Mouse (Mus musculus): ENCODE data around the gene Mras. TPM values are rescaled to one million over a fixed set of nuclear protein-coding genes. Genes with fewer than 3 reads are reported as not detected.
A peak's percentile ranks its signal among the peaks of the same experiment; 100 is the strongest.

The Mras gene
- polyA plus RNA-seq, 1 experiment from 2014 or later = 7.6 TPM

DNA sequence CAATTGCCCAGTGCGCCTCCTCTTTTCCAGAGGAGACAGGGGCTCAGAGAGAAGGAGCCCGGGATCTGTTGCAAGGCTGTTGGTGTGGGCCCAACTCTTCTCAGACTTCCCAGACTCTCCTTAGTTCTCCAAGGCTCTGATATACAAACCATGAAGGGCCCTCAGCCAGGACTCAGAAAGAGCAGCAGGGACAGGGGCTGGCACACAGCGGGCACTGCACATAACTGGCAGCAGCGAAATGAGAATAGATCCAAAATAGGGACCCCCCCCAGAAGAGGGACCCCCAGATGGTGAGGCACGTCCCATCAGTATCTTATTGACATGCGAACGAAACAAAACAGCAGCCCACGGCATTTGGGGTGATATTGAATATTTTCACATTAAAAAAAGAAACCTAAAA is 44.0 kb downstream of the Mras start:
- H3K4me3 ChIP-seq = no peak overlapping the region
- H3K27ac ChIP-seq = no peak overlapping the region
- no peaks in the 10 kb centered on the region for H3K27me3 ChIP-seq (ENCODE audit: poor library complexity, severe bottlenecking)
- H3K4me1 ChIP-seq = peaks cover 7% of the 10 kb centered on the region
- H3K36me3 ChIP-seq (replicated peaks) = peaks cover 14% of the 10 kb centered on the region
- 91% methylated on average over 8 of the region's 8 CpGs for WGBS
- no peaks in the 10 kb centered on the region for H3K9me3 ChIP-seq
- no peak for DNase-seq (ENCODE audit: extremely low spot score, low spot score)

DNA sequence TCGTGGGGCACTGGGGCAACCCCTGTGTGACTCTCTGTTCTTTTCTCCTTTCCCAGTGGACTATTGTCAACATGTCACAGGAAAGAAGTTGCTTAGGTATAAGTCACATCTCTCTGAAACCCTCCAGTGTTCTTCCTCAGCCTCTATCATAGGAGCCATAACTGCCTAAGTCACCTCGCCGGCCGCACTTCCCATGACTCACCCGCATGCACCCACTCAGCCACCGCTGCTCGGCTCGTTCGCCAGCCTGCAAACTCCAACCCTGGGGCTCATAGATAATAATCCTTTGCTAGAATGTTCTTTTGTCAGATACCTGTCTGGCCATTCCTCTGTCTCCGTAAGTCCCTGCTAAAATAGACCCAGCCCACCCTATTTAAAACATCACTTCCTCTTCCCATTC is 45.6 kb downstream of the Mras start:
- WGBS = 93% methylated on average over 10 of the region's 10 CpGs
- no peaks in the 10 kb centered on the region for H3K27me3 ChIP-seq (ENCODE audit: poor library complexity, severe bottlenecking)
- DNase-seq (ENCODE audit: extremely low spot score, low spot score) = no peak
- H3K27ac ChIP-seq = no peak overlapping the region
- H3K9me3 ChIP-seq = no peaks in the 10 kb centered on the region
- H3K4me3 ChIP-seq = no peak overlapping the region
- H3K4me1 ChIP-seq = peaks cover 7% of the 10 kb centered on the region
- peaks cover 17% of the 10 kb centered on the region for H3K36me3 ChIP-seq (replicated peaks)

DNA sequence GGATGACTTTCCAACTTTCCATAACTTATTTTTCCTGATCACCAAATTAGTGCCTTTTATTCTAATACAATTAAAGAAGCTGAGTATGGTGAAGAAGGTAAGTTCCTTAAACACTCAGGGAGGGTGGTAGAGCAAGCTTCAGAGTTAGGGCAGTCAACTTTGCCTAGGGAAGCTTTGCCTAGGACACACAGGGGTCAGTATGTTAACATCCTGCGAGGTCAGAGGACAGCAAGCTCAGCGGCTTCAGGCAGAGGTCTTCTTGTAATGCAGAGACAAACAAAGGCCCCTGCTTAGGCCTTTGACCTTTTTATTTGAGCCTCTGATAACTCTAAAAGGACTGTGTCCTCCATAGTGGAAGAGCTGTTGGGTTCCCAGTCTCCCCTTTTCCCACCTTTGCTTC is 46.5 kb downstream of the Mras start:
- Histone ChIP-seq H3K27ac (no peak overlapping the region), H3K4me3 (no peak overlapping the region), H3K27me3 (ENCODE audit: poor library complexity, severe bottlenecking) (no peaks in the 10 kb centered on the region), H3K36me3 (replicated peaks) (peaks cover 17% of the 10 kb centered on the region), H3K9me3 (no peaks in the 10 kb centered on the region), H3K4me1 (peaks cover 7% of the 10 kb centered on the region)
- 60% methylated on average over 2 of the region's 2 CpGs for WGBS
- no peak for DNase-seq (ENCODE audit: extremely low spot score, low spot score)

DNA sequence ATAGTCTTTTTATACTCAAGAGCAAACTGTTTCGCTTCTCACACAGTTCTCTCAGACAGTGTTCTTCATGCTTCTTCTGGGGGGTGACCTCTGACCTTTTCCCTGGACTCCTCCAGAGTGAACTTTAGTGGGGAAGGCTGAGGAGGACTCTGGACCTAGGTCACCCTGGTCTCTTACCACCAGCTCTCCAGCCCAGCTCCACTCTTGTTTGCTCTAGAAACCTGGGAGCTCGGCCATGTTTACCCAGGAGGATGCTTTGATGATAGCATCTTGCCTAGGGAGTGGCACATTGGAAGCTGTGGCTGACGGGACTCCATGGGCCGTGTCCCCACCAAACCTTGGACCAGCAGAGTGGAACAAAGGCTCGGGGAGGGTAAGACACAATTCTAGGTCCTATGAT is 47.0 kb downstream of the Mras start:
- no peaks in the 10 kb centered on the region for H3K9me3 ChIP-seq
- peaks cover 7% of the 10 kb centered on the region for H3K4me1 ChIP-seq
- H3K4me3 ChIP-seq = no peak overlapping the region
- H3K27me3 ChIP-seq (ENCODE audit: poor library complexity, severe bottlenecking) = no peaks in the 10 kb centered on the region
- H3K36me3 ChIP-seq (replicated peaks) = peaks cover 17% of the 10 kb centered on the region
- DNase-seq (ENCODE audit: extremely low spot score, low spot score) = no peak
- 89% methylated on average over 5 of the region's 5 CpGs for WGBS
- no peak overlapping the region for H3K27ac ChIP-seq

DNA sequence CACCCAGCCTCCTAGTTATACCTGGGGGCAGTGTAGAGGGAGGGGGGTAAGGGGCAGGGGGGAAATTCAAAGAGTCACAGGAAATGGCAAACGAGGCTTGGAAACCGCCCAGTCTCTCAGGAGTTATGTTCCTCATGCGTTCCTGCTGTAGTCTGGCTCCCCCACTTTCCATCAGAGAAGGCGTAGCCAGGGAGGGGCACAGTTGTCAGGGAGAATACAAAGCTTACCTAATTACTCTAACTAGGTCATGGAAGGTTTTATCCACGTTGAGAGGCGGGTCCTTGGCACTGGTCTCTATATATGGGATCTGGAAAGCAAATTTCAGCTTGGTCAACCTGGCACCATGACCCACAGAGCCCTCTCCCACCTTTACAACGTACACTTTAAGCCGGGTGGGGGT is 47.7 kb downstream of the Mras start:
- 87% methylated on average over 8 of the region's 8 CpGs for WGBS
- no peaks in the 10 kb centered on the region for H3K27me3 ChIP-seq (ENCODE audit: poor library complexity, severe bottlenecking)
- no peak overlapping the region for H3K27ac ChIP-seq

DNA sequence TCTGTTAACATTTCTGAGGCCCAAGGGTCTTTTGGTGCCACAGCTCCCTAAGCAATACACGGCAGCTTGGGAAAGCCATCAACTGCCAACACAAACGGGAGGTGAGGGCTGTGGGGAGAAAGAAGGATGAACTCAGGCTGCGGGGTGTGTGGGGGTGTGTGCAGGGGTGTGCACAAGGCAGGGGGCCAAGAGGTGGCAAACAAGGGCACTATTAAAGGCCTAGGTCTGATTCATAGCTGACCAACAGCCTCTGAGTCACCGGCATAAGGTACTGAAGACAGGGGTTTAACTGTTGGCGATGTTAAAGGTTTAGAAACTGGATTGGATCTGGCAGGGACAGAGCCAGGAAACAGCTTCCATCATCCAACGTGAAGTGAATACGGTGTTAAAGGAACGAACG is 48.3 kb downstream of the Mras start:
- no peak for DNase-seq (ENCODE audit: extremely low spot score, low spot score)
- 89% methylated on average over 9 of the region's 9 CpGs for WGBS

More for the DNA sequence above, 47.7 kb downstream of the Mras start:
- peaks cover 17% of the 10 kb centered on the region for H3K36me3 ChIP-seq (replicated peaks)
- no peak for DNase-seq (ENCODE audit: extremely low spot score, low spot score)
- no peak overlapping the region for H3K4me3 ChIP-seq
- peaks cover 3% of the 10 kb centered on the region for H3K4me1 ChIP-seq
- no peaks in the 10 kb centered on the region for H3K9me3 ChIP-seq

DNA sequence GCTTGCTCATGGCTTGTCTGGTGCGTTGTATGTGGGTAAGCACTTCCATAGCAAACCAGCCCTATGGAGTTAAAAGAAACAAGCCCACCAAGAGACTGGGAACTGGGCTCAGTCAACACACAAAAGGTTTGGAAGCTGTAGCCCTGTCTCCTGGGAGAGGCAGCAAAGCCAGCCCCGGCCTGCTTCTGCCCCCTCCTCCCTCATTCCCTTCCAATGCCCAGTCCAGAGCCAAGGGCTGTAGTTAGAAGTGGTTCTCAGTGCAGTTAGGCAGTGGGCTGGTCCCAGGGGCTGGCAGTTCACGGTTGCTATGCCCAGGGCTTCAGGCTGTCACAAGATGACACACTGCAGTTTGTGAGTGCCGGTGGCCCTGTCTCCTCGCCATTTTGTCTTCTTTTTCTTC is 49.1 kb downstream of the Mras start:
- Histone ChIP-seq H3K4me3 (no peak overlapping the region), H3K4me1 (no peaks in the 10 kb centered on the region), H3K9me3 (no peaks in the 10 kb centered on the region), H3K27ac (no peak overlapping the region), H3K27me3 (ENCODE audit: poor library complexity, severe bottlenecking) (no peaks in the 10 kb centered on the region), H3K36me3 (replicated peaks) (peaks cover 15% of the 10 kb centered on the region)
- DNase-seq (ENCODE audit: extremely low spot score, low spot score) = no peak
- 82% methylated on average over 5 of the region's 5 CpGs for WGBS

More for the DNA sequence above, 48.3 kb downstream of the Mras start:
- H3K9me3 ChIP-seq = no peaks in the 10 kb centered on the region
- peaks cover 17% of the 10 kb centered on the region for H3K36me3 ChIP-seq (replicated peaks)
- H3K4me3 ChIP-seq = no peak overlapping the region
- no peaks in the 10 kb centered on the region for H3K27me3 ChIP-seq (ENCODE audit: poor library complexity, severe bottlenecking)
- no peak overlapping the region for H3K27ac ChIP-seq
- no peaks in the 10 kb centered on the region for H3K4me1 ChIP-seq

DNA sequence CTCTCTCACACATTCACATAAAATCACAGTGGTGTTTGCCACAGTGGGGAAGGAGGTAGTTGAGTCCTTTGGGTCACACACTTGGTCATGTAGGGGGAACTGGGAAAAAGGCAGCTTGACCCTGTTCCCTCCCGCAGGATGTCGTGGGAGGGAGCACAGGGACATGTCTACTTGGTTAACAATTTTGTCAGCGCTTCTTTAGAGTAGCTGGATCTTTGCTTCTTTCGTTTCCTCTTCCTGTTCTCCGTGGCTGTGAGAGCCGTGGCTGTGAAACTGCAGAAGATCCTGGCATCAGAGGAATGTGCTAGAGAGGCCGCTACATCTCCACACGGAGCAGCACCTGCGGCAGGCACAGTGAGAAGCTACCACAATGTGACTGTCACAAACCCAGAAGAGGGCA is 54.6 kb downstream of the Mras start:
- no peak for DNase-seq (ENCODE audit: extremely low spot score, low spot score)
- no peaks in the 10 kb centered on the region for H3K27me3 ChIP-seq (ENCODE audit: poor library complexity, severe bottlenecking)
- H3K27ac ChIP-seq = no peak overlapping the region
- no peaks in the 10 kb centered on the region for H3K36me3 ChIP-seq (replicated peaks)
- no peaks in the 10 kb centered on the region for H3K9me3 ChIP-seq
- H3K4me3 ChIP-seq = no peak overlapping the region
- H3K4me1 ChIP-seq = 0 out of 2 replicates have a peak, but pooled peaks cover 2% of the 10 kb centered on the region
- WGBS = 86% methylated on average over 9 of the region's 9 CpGs

DNA sequence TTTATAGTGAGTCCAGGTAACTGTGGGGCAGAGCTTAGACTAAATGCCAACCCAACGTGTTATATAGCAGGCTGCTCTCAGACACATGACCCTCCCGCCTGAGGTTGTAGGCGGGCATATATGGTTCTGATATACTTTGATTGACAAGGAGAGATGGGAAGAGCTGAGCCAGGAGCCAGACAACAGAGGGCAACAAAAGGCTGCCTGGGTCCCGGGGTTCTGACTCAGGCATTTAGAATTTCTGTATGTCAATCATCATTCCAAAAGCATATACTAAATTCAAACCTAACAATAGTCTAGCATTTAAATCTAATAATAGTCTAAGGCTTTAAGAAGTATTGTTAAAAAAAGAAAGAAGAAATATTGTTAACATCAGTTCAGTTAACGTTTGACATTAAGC is 58.0 kb downstream of the Mras start:
- no peaks in the 10 kb centered on the region for H3K27me3 ChIP-seq (ENCODE audit: poor library complexity, severe bottlenecking)
- no peak overlapping the region for H3K27ac ChIP-seq
- DNase-seq (ENCODE audit: extremely low spot score, low spot score) = no peak
- no peaks in the 10 kb centered on the region for H3K36me3 ChIP-seq (replicated peaks)
- no peaks in the 10 kb centered on the region for H3K9me3 ChIP-seq
- 78% methylated on average over 5 of the region's 5 CpGs for WGBS
- 0 out of 2 replicates have a peak, but pooled peaks cover 2% of the 10 kb centered on the region for H3K4me1 ChIP-seq
- no peak overlapping the region for H3K4me3 ChIP-seq

DNA sequence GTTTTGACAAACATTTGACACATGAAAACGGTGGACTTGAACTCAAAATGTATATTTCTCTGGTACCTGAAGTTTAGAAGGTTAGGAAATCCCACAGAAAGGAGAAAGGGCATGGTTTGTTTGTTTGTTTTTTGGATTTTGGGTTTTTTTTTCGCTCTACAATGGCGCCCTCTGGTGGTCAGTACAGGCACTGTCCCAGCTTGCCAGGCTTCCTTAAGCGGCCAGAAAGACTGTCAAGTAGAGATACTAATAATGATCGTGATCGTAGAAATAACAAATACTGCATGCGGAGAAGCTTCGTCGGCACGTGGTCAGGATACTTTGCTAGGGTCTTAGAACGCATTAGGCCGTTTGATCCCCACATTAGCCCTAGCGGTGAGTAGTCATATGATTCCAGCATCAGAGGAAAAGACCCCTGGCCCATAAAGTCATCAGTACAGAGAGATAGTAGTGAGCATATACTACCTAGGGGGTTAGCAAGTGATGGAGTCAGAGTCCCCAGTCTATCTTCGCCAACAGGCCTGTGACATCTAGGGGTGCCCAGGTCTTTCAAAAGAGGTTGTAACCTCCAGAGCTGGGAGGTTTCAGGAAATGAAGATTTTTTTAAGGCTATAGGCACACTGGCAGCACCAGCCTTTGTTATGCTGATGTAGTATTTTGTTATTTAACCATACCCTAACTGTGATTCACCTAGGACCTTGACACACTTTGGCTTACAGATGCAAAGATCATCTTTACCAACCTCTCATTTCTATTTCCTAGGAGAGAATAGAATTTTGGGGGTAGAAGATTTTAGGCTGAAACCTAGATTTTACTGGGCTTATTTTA is 60.4 kb downstream of the Mras start:
- Histone ChIP-seq H3K27ac (no peak overlapping the region), H3K4me3 (no peak overlapping the region), H3K4me1 (0 out of 2 replicates have a peak, but pooled peaks cover 2% of the 10 kb centered on the region), H3K27me3 (ENCODE audit: poor library complexity, severe bottlenecking) (no peaks in the 10 kb centered on the region), H3K9me3 (no peaks in the 10 kb centered on the region), H3K36me3 (replicated peaks) (no peaks in the 10 kb centered on the region)
- DNase-seq (ENCODE audit: extremely low spot score, low spot score) = peak; percentile 49
- WGBS = 16% methylated on average over 14 of the region's 14 CpGs

DNA sequence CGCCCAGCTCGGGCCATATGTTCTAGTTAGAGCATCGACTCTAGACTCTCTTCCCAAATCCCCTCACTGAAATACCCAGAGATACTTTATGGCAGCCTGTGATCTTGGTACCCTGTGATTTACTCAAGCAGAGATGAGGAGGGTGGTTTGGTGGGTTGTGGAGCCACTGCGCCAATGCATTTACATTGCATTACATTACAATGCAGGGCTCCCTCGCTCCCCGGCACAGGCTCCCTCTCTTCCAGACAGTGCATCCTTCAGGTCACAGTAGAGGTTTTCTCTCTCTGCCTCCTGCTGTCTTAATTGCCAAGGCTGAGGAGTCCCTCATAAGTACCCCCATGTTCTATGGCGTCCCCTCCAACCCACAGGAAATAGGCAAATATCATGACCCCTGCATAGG is 68.8 kb downstream of the Mras start:
- WGBS = 79% methylated on average over 7 of the region's 7 CpGs
- H3K27me3 ChIP-seq (ENCODE audit: poor library complexity, severe bottlenecking) = no peaks in the 10 kb centered on the region
- no peaks in the 10 kb centered on the region for H3K9me3 ChIP-seq
- no peaks in the 10 kb centered on the region for H3K36me3 ChIP-seq (replicated peaks)
- H3K4me1 ChIP-seq = no peaks in the 10 kb centered on the region
- no peak for DNase-seq (ENCODE audit: extremely low spot score, low spot score)
- H3K27ac ChIP-seq = no peak overlapping the region
- H3K4me3 ChIP-seq = no peak overlapping the region

DNA sequence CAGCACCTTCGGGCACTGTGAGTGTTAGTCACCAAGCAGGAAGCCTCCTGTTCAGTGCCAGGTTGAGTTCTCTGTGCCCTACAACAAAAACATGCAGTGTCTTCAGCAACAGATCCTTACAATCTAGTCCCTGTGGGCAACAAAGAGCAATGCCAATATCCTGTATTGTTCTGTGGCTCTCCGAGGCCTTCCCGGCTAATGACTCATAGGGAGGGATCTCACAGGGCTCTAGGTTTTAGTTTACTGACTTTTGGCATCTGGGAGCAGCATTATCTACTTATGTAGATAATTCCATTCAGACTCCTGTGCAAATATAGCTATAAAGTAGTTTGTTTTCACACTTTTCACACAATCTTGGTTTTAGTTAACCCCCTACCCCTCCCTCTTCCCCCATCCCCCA is 71.3 kb downstream of the Mras start:
- H3K27me3 ChIP-seq (ENCODE audit: poor library complexity, severe bottlenecking) = no peaks in the 10 kb centered on the region
- H3K4me1 ChIP-seq = no peaks in the 10 kb centered on the region
- no peak overlapping the region for H3K27ac ChIP-seq
- 82% methylated on average over 3 of the region's 3 CpGs for WGBS
- no peak for DNase-seq (ENCODE audit: extremely low spot score, low spot score)
- no peak overlapping the region for H3K4me3 ChIP-seq
- no peaks in the 10 kb centered on the region for H3K36me3 ChIP-seq (replicated peaks)
- no peaks in the 10 kb centered on the region for H3K9me3 ChIP-seq

DNA sequence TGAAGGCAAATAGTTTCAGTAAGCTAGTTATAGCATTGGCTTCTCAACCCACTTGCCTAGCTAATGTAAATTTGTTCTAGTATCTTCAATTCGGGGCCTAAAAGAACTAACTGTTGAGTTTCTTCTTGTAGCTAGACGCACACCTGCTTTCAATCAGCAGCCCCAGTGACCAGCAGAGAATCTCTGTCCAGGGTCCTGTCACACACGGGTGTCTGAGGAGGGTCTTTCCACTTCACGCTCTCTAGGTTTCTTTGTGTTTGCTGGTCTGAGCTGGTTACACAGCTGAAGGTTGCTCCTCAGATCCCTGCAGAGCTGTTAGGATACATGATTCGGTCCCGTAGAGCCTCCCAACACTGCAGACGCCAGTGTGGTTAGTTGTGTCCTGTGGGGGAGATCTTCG is 74.1 kb downstream of the Mras start:
- no peak for DNase-seq (ENCODE audit: extremely low spot score, low spot score)
- Histone ChIP-seq H3K27me3 (ENCODE audit: poor library complexity, severe bottlenecking) (peaks cover 26% of the 10 kb centered on the region), H3K27ac (no peak overlapping the region), H3K4me1 (peaks cover 7% of the 10 kb centered on the region), H3K9me3 (no peaks in the 10 kb centered on the region), H3K36me3 (replicated peaks) (no peaks in the 10 kb centered on the region), H3K4me3 (no peak overlapping the region)
- WGBS = 72% methylated on average over 8 of the region's 8 CpGs

Measured in forebrain, embryonic 10.5 days (tissue).